Mouse (Mus musculus): ENCODE measurements around the gene Sik2.

Gene Sik2

GRCm38 (mm10) chr9:51008841-51009655 lies at the start of gene Sik2:
Gene Sik2, minus strand, starts transcription at chr9:51009073.
- DNase-seq (ENCODE audit: low read depth) = peak; percentile 88

DNA sequence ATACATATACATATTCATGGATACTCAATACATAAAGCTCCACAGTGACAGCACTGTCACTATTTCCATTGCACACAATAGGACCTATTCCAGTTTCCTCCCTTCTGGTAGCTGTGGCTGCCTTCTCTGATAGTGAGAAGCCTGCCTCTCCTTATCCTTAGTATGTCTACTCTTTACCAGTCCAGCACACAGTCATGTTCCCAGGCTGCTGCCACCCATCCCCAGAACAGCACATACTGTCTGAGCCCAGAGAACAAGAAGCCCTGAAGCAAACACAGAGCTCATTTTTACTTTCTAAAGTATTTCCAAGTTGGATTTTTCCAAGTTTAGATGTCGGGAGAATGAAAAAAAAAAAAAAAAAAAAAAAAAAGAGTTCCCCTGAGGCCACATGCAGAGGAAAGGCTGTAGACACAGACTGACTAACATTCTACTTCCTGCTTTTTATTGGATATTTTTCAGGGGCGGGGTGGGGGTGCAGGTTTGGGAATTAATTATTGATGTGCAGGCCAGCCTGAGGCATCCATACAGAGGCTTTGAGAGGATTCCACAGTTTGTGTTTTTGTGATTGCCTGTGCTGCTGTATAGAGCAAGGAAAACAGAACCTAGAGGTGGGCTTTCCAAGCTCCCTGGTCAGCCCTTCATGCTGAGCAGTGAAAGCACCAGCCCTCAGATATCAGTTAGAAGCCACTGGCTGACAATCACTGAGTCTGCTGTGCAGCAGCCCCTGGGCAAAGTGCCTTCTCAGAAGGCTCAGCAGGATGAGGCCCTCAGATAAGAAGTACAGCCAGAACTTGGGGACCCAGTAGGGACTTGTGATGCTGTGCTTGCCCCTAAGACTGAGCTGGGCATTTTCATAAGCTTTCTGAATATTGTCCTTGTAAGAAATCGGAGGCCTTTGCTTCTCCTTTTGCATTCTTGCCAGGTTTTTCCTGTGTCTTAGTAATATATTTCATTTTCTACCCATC lies 47.8 kb upstream of the Sik2 start:
- no peak for DNase-seq (ENCODE audit: low read depth)

- no peak for DNase-seq (ENCODE audit: low read depth)
Observed at GRCm38 (mm10) chr9:51052180-51052579, 43.3 kb upstream of the Sik2 start.

DNA sequence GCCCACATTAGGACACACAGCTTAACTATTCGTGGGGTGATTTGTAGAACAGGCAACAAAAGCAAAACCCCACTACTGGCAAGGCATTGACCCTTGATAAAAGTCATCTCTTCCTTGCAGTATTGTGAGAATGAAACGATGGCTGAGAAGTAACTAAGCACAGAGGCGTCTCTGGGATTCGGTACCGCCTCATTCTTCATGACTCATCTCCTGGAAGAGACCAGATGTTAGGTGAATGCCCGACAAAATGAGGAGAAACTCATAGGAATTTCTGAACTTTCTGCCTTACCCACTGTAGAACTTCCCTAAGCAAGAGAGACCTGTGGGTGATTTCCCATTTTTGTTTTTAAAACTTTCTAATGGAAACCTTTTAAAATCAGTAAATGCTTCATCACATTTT lies 33.3 kb upstream of the Sik2 start:
- DNase-seq (ENCODE audit: low read depth) = no peak

DNA sequence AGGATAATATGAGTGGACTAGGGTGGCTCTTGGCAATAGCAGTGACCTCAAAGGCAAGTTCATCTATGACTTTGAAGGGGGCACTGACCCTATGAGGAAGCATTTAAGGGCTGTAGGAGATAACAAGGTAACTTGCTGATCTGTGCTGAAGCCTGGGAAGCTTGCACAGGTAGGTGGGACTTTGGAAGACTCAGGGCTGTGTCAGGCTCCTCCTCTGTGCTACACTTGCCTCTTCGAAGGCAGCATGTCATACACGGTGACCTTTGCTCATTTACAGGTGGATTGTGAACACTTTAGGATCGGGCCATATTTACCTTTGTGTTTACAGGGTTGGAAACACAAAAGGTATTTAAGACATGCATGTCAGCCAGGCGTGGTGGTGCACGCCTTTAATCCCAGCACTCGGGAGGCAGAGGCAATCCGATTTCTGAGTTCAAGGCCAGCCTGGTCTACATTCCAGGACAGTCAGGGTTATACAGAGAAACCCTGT lies 32.7 kb upstream of the Sik2 start:
- no peak for DNase-seq (ENCODE audit: low read depth)

- no peak for DNase-seq (ENCODE audit: low read depth)
Observed at GRCm38 (mm10) chr9:51032785-51033529, 24.1 kb upstream of the Sik2 start.

DNA sequence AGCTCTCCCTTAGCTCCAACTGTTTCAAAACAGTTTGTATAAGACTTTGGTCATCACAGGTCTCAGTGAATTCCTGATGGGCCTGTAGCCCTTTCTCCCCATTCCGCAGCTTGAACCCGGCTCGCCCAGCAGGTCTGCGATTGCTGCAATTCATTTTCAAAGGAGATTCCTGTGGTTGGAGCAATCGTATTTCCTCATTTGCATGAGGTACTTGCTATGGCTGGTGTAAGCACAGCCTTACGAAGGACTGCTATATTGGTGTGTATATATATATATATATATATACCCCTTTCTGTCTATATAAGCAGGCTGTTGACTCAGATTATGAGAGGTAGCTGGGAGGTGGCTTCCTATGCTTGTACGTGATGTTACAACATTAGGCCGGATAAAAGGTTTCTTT lies 23.4 kb upstream of the Sik2 start:
- no peak for DNase-seq (ENCODE audit: low read depth)

DNA sequence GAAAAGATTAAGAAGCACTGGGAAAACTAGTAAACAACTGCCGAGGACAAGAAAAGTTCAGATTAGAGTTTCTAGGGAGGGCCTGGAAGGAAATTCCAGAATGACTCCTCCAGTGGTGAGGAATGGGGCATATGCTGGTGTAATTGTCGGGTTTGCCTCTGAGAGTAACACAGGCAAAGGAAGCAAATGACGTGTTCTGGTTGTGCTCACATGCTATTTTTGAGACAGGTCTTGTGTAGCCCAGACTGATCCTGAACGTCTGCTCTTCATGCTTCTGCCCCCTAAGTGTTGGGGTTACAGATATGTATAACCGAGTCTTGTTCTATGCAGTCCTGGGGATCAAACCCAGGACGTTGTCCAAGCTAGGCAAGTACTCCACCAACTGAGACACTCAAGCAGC lies 22.7 kb upstream of the Sik2 start:
- no peak for DNase-seq (ENCODE audit: low read depth)

DNA sequence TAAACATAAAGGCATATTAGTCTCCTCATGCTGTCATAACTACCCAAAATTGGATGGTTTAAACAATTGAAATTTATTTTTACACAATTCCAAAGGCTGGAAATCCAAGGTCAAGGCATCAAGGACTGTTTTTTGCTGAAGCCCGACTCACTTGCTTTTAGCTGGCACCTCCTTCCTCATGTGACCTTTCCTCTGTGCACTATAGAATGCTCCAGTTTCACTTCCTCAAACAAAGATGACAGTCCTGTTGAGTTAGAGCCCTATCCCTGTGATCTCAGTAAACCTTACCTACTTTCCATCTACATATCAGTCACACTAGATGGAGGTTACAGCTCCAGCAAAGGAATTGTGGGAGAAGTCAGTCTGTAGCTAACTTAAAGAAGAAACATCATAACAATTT lies 21.3 kb upstream of the Sik2 start:
- DNase-seq (ENCODE audit: low read depth) = no peak

DNA sequence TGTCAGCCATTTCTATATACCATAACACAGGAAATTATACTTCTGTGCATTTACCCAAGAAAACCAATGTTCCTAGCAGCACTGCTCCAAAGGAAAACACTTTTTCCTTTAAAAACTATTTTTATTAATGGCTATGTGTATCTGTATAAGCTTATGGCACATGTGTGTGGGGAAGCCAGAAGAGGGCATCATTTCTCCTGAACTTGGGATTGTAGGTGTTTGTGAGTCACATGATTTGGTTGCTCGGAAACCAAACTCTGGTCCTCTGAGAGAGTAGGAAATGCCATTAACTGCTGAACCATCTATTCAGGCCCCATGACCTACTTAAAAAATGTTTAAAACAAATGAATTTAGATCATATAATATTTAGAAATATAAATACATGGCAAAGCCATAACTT lies 18.1 kb upstream of the Sik2 start:
- no peak for DNase-seq (ENCODE audit: low read depth)

- DNase-seq (ENCODE audit: low read depth) = no peak
Observed at GRCm38 (mm10) chr9:51021123-51021795, 12.4 kb upstream of the Sik2 start.

GRCm38 (mm10) chr9:51020351-51020750 lies 11.5 kb upstream of the Sik2 start:
- no peak for DNase-seq (ENCODE audit: low read depth)

DNA sequence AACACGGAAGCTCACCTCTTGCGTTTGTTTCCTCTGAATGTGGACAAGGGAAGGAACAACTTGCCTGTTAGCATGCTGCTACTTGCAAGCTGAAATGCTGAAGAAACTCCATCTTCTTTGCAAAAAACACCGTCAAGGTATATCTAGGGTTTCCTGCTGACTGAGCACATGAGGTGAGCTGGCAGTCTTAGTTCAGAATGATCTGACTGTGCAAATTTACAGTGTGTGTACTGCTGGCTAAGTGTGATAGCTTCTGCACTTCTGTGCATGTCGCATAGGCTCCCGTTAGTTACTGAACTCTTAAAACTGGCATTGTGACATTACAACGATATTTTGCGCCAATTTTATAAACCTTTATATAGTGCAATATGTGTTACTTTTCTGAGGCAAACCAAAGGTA lies 10.8 kb upstream of the Sik2 start:
- DNase-seq (ENCODE audit: low read depth) = no peak

DNA sequence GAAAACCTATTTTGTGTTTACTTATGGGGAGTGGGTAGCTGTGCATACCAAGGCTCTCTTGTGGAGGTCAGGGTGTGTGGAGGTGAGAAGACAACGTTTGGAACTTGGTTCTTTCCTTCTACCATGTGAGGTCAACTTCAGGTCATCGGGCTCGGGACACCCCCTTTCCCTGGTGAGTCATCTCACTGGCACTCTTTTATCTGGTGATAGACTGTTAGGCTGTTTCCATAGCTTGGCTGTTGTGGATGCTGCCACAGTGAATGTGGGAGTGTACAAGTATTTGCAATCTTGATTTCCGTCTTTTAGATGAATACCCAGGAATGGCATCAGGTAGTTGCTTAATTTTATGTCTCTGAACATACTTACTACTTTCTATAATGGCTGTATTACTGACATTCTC lies 6.9 kb upstream of the Sik2 start:
- no peak for DNase-seq (ENCODE audit: low read depth)

DNA sequence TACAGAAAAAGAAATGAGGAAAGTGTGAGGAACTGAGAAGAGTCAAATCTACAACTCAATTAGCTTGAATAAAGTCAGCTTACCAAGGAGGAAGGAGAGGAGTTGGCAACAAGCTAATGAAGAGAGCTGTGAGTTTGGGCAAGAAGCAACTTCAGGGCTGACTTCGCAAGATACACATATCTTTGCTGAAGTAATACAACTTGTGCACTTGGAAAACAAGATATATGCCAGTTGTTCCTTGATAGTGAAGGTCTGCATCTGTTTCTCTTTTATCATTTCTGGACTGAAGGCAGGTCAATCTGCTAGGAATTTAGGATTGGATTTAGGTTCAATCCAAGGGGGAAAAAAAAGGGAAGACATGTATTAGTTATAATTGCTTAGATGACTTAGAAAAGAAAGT lies 4.8 kb upstream of the Sik2 start:
- DNase-seq (ENCODE audit: low read depth) = no peak

DNA sequence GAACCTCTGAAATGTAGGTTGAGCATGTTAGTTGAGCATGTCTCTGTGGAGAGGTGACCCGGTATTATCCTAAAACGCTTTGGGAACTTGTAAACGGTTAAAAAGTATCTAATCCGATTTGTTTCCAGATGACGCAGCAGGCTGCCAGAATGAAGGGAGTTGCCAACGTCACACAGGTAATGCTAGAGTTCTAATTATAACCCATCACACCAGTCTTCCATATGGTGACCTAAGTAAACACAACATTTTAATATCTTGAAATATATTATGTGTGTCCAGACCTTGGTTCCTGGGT lies 730 bp upstream of the Sik2 start:
- no peak for DNase-seq (ENCODE audit: low read depth)

DNA sequence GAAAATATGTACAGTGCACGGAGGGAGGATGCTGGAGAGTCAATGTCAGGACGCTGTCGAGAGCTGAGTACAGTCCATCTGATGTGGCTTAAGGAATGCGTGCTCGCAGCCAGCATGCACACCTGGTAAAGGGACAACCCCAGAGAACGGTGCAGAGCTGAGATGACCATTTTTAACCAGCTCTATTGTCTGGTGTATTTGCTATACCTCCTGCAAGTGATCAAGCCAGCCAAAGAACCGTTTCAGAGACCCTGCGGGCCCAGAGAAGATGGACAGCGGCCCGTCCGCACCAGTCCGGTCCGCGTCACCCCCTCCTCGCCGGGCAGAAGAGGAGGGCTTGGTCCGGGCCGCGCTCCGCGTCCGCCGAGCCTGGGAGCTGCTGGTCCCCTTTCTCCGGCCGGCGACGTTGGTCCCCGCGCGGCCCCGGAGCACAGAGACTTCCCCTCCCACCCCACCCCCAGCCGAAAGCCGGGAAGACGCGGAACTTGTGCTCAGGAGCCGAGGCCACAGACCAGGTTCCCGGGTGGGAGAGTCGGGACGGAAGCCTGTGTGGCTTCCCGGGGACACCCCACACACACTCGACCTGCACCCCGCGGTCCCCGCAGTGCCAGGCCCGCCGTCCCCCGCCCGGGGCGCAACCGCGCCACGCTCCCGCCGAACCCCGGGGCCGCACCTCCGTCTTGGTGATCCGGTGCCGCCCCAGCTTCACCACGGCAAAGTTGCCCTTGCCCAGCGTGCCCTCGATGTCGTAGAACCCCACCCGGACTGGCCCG lies 619 bp downstream of the Sik2 start:
- DNase-seq (ENCODE audit: low read depth) = no peak

- DNase-seq (ENCODE audit: low read depth) = no peak
Observed at GRCm38 (mm10) chr9:51007726-51008067, 1.2 kb downstream of the Sik2 start.

GRCm38 (mm10) chr9:51006846-51007245 lies 2.0 kb downstream of the Sik2 start:
- DNase-seq (ENCODE audit: low read depth) = peak; percentile 77

- DNase-seq (ENCODE audit: low read depth) = no peak
Observed at GRCm38 (mm10) chr9:51004062-51004461, 4.8 kb downstream of the Sik2 start.

DNA sequence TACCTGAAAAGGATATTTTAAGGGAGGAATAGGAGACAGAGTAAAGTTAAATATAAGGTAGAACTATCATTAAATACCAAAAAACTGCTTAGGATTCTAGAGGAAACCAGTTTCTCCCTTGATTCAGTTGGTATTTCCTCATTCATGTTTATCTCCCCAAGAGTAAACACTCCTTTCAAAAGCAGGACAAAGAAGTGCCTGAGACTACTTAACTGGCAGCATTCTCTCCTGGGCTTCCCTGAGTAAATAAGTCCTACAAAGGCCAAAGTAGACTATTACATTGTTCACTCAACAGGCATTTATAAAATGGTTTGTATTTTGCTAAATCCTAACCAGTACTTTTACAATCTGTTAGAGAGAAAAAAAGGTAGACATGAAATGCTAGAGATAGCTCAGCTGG lies 22.2 kb downstream of the Sik2 start:
- no peak for DNase-seq (ENCODE audit: low read depth)
